Mouse (Mus musculus) testis, adult 2 months (tissue): Measurements from ENCODE around the gene Zbtb41.

Experiments
- CTCF ChIP-seq: fragments of 200-500 bp; IDR thresholded peaks from 2 replicates; pipeline ENCODE4 v1.5.1; 2012; ENCODE audit warnings: low read depth, mild to moderate bottlenecking, inconsistent platforms, low read length, moderate library complexity; ENCODE audit not compliant: control insufficient read depth, insufficient read depth, insufficient replicate concordance
- POLR2A ChIP-seq: fragments of 200-500 bp; IDR thresholded peaks from 2 replicates; pipeline ENCODE4 v1.6.1; 2012; ENCODE audit warnings: low read depth, mild to moderate bottlenecking, inconsistent platforms, low read length, moderate library complexity; ENCODE audit not compliant: control insufficient read depth

DNA sequence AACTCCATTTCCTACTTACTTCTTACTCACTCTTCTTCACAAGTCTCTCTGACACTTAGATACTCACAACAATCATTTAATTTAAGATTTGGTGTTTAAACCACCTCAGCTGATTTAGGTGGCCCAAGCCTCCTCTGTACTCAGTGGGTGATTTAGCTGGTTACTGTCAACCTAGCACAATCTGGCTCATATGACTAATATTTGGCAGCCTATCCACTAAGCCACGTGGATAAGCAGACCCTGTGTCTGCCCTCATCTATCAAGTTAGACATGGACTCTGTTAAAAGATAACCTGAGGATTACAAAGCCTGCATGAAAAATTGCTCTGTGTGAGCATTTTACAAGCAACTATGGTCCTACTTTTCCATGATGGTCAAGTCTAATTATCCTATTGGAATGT is 25.5 kb upstream of the Zbtb41 start:
- TF ChIP-seq CTCF, result no peak
- TF ChIP-seq POLR2A, result no peak
